Mouse (Mus musculus): ENCODE measurements around the gene Eif5b. TPM values are rescaled to one million over a fixed set of nuclear protein-coding genes. Genes with fewer than 3 reads are reported as not detected.

The Eif5b gene
- polyA plus RNA-seq (2014; fragmentation: Nextera tagmentation; extraction: Ambion mirVana) = 28.6 and 33.3 TPM in 2 replicates

DNA sequence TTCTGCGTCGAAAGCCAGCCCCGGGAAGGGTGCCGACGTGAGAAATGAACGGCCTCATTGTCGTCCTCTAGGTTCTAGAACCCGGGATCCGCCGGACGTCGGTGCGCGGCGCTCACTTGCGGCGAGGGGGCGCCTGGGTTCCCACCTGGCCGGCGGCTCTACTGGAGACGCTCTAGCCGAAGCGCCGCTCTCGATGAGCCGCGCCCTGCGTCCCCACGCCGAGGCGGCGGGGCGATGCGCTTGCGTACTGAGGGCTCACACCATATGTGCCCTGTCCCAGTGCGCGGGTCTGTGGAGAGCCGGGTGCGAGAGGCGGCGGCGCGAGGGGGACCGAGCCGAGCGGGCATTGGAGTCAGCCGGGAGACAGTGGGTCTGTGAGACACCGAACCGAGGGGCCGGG lies at the start of gene Eif5b, which contains the start of gene Txndc9:
TSS of gene Eif5b (plus strand) at position 144 of the 400 bp plus-strand sequence.
TSS of gene Txndc9 (minus strand) at position 27 of the 400 bp plus-strand sequence.
- Histone ChIP-seq H3K9me3 (replicated peaks; ENCODE audit: control insufficient read depth, low read length) (no peaks in the 10 kb centered on the region), H3K27ac (replicated peaks; ENCODE audit: low read depth, low read length) (peak within 1 kb of the TSS; percentile 82), H3K4me2 (ENCODE audit: low read depth, low read length) (peak within 1 kb of the TSS; percentile 72), H3K36me3 (replicated peaks; ENCODE audit: control insufficient read depth, insufficient read depth, low read depth, low read length) (peaks cover 3% of the 10 kb centered on the region; the same call in 1 of the 2 replicates), H3K4me1 (ENCODE audit: control insufficient read depth, insufficient read depth, low read length) (no peaks in the 10 kb centered on the region), H3K27me3 (ENCODE audit: control insufficient read depth, insufficient read depth, low read length) (no peaks in the 10 kb centered on the region), H3K9ac (replicated peaks; ENCODE audit: low read length) (peak within 1 kb of the TSS; percentile 87), H3K4me3 (ENCODE audit: low read depth, low read length) (peak within 1 kb of the TSS; percentile 84)
- peak; percentile 91 for ATAC-seq (replicated peaks; ENCODE audit: insufficient number of reproducible peaks, low FRiP score, low TSS enrichment, low read depth)
- under 1% methylated on average over 48 of the region's 50 CpGs for WGBS
- DNase-seq (ENCODE audit: low spot score) = peak; percentile 97

DNA sequence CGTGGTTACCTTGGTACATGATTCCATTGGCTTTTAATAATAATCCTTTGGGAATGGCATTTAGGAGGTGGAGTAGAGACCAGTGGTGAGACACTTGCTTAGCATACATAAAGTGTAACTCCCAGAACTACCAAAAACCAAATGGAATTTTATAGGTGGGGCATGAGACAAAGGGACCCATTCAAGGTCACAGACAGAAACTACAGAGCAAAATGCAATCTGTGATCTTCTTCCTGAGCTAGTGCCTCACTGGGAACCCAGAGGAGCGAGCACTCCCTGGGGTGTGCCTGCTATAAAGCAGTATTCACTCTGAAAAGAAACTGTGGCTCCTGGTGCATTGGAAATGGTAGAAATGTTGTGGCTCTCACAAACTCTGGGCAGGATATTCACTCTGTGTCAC lies 48.9 kb upstream of the Eif5b start:
- Histone ChIP-seq H3K9me3 (replicated peaks; ENCODE audit: control insufficient read depth, low read length) (no peaks in the 10 kb centered on the region), H3K4me1 (ENCODE audit: control insufficient read depth, insufficient read depth, low read length) (no peaks in the 10 kb centered on the region), H3K36me3 (replicated peaks; ENCODE audit: control insufficient read depth, insufficient read depth, low read depth, low read length) (no peaks in the 10 kb centered on the region), H3K27me3 (ENCODE audit: control insufficient read depth, insufficient read depth, low read length) (no peaks in the 10 kb centered on the region), H3K27ac (replicated peaks; ENCODE audit: low read depth, low read length) (no peak overlapping the region), H3K9ac (replicated peaks; ENCODE audit: low read length) (no peak overlapping the region), H3K4me2 (ENCODE audit: low read depth, low read length) (no peak overlapping the region), H3K4me3 (ENCODE audit: low read depth, low read length) (no peak overlapping the region)
- WGBS = 74% methylated on average over 2 of the region's 2 CpGs
- no peak for DNase-seq (ENCODE audit: low spot score)
- ATAC-seq (replicated peaks; ENCODE audit: insufficient number of reproducible peaks, low FRiP score, low TSS enrichment, low read depth) = no peak

DNA sequence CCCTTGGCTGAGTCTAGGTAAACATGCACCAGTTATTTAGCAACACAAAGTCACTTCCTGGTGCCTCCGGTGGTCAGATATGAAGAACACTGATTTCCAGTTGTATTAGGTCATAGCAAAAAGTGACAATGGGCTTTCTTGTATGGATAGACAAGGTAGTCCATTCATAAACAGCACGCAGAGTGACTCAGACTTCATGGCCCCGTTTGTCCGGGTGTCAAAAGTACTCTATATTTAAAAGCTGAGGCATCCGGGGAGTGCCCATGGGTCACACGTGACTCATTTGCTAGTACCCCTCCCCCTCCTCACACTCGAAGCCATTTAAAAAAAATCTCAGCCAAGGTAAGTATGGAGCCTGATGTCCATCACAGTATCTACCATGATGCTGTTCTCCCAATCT lies 43.0 kb upstream of the Eif5b start:
- no peaks in the 10 kb centered on the region for H3K27me3 ChIP-seq (ENCODE audit: control insufficient read depth, insufficient read depth, low read length)
- no peak overlapping the region for H3K27ac ChIP-seq (replicated peaks; ENCODE audit: low read depth, low read length)
- no peaks in the 10 kb centered on the region for H3K4me1 ChIP-seq (ENCODE audit: control insufficient read depth, insufficient read depth, low read length)
- no peak overlapping the region for H3K9ac ChIP-seq (replicated peaks; ENCODE audit: low read length)
- no peak overlapping the region for H3K4me2 ChIP-seq (ENCODE audit: low read depth, low read length)
- ATAC-seq (replicated peaks; ENCODE audit: insufficient number of reproducible peaks, low FRiP score, low TSS enrichment, low read depth) (no peak), DNase-seq (ENCODE audit: low spot score) (no peak)
- H3K36me3 ChIP-seq (replicated peaks; ENCODE audit: control insufficient read depth, insufficient read depth, low read depth, low read length) = no peaks in the 10 kb centered on the region
- WGBS = 81% methylated on average over 7 of the region's 7 CpGs
- H3K4me3 ChIP-seq (ENCODE audit: low read depth, low read length) = no peak overlapping the region
- H3K9me3 ChIP-seq (replicated peaks; ENCODE audit: control insufficient read depth, low read length) = no peaks in the 10 kb centered on the region

DNA sequence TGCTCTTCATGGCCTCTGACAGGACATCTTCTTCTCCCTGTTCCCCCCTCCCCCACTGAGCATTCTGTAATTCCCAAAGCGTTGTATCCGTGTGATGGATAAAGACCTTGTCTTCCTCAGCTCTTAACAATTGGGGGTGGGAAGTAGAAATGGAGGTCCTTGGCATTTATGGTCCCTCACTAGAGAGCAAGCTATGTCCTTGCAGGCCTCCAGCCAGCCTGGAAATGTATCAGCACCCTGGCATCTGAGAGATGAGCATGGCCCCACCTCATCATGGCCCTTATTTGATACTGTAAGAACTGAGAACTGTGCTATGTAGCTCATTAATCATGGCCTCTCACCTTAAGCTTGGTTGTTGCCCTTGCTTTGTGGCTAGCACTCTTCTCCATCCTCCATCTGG lies 42.6 kb upstream of the Eif5b start:
- Histone ChIP-seq H3K9ac (replicated peaks; ENCODE audit: low read length) (no peak overlapping the region), H3K36me3 (replicated peaks; ENCODE audit: control insufficient read depth, insufficient read depth, low read depth, low read length) (no peaks in the 10 kb centered on the region), H3K9me3 (replicated peaks; ENCODE audit: control insufficient read depth, low read length) (no peaks in the 10 kb centered on the region), H3K4me3 (ENCODE audit: low read depth, low read length) (no peak overlapping the region), H3K4me1 (ENCODE audit: control insufficient read depth, insufficient read depth, low read length) (no peaks in the 10 kb centered on the region), H3K4me2 (ENCODE audit: low read depth, low read length) (no peak overlapping the region), H3K27ac (replicated peaks; ENCODE audit: low read depth, low read length) (no peak overlapping the region), H3K27me3 (ENCODE audit: control insufficient read depth, insufficient read depth, low read length) (no peaks in the 10 kb centered on the region)
- ATAC-seq (replicated peaks; ENCODE audit: insufficient number of reproducible peaks, low FRiP score, low TSS enrichment, low read depth) = no peak
- DNase-seq (ENCODE audit: low spot score) = no peak
- WGBS = 94% methylated on average over 2 of the region's 2 CpGs

DNA sequence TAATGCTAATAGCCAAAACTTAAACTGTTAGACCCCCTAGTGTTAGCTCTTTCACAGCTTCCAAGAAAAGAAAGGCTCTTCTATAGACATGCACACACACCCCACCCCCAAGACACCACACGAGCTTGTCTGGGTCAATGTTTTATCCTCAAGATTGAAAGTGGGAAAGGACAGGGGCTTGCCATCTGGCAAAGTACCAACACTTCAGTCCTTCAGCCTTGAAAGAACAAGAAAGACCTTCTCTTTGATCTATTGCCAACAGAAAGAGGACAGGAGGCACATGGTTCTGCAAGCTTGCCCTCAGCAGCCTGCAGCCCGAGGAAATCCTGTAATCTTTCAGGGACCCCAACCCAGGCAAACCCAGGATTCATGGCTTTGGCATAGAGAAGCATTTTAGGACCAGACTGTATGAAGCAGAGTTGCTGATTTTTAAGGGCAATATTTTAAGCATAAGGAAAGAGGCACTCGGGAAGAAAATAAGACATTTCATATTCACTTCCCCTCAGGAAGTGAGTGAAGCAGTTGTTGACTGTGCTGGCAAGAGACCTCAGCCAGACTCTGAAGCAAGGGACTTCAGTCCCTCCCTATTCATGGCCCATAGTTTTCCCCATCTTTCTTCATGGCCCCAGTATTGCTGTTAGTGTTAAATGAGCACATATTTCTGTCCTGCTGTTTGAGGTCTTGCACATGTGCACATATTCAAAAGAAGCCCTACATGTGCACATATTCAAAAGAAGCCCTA lies 40.9 kb upstream of the Eif5b start:
- DNase-seq (ENCODE audit: low spot score) (no peak), ATAC-seq (replicated peaks; ENCODE audit: insufficient number of reproducible peaks, low FRiP score, low TSS enrichment, low read depth) (no peak)
- no peak overlapping the region for H3K4me2 ChIP-seq (ENCODE audit: low read depth, low read length)
- H3K4me3 ChIP-seq (ENCODE audit: low read depth, low read length) = no peak overlapping the region
- no peaks in the 10 kb centered on the region for H3K4me1 ChIP-seq (ENCODE audit: control insufficient read depth, insufficient read depth, low read length)
- 55% methylated on average over 3 of the region's 3 CpGs for WGBS
- H3K9ac ChIP-seq (replicated peaks; ENCODE audit: low read length) = no peak overlapping the region
- no peak overlapping the region for H3K27ac ChIP-seq (replicated peaks; ENCODE audit: low read depth, low read length)
- H3K36me3 ChIP-seq (replicated peaks; ENCODE audit: control insufficient read depth, insufficient read depth, low read depth, low read length) = no peaks in the 10 kb centered on the region
- no peaks in the 10 kb centered on the region for H3K9me3 ChIP-seq (replicated peaks; ENCODE audit: control insufficient read depth, low read length)
- no peaks in the 10 kb centered on the region for H3K27me3 ChIP-seq (ENCODE audit: control insufficient read depth, insufficient read depth, low read length)

DNA sequence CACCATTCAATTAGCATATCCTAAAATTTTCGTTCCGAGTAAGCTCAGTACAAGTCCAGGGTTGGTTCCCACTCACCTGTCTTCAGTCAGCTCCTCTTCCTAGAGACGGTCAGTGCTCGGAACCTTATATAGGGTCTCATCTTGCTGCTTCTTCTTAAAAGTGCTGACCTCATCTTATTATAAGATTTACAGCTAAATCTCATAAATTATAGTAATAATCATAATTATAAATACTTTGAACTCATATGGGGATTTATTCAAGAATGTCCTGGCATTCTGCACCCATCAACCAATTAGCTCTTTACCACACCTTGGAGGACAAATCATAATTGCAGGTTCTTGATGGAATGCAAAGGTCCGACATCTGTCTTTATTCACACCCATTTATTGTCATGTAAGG lies 40.2 kb upstream of the Eif5b start, which contains the start of gene Lyg1:
TSS of gene Lyg1 (minus strand) at position 101 of the 400 bp plus-strand sequence.
- ATAC-seq (replicated peaks; ENCODE audit: insufficient number of reproducible peaks, low FRiP score, low TSS enrichment, low read depth) (no peak), DNase-seq (ENCODE audit: low spot score) (no peak)
- no peaks in the 10 kb centered on the region for H3K4me1 ChIP-seq (ENCODE audit: control insufficient read depth, insufficient read depth, low read length)
- H3K4me3 ChIP-seq (ENCODE audit: low read depth, low read length) = no peak within 1 kb of the TSS
- H3K36me3 ChIP-seq (replicated peaks; ENCODE audit: control insufficient read depth, insufficient read depth, low read depth, low read length) = no peaks in the 10 kb centered on the region
- H3K9me3 ChIP-seq (replicated peaks; ENCODE audit: control insufficient read depth, low read length) = no peaks in the 10 kb centered on the region
- 85% methylated on average over 5 of the region's 5 CpGs for WGBS
- no peak within 1 kb of the TSS for H3K9ac ChIP-seq (replicated peaks; ENCODE audit: low read length)
- no peak within 1 kb of the TSS for H3K27ac ChIP-seq (replicated peaks; ENCODE audit: low read depth, low read length)
- H3K4me2 ChIP-seq (ENCODE audit: low read depth, low read length) = no peak within 1 kb of the TSS
- H3K27me3 ChIP-seq (ENCODE audit: control insufficient read depth, insufficient read depth, low read length) = no peaks in the 10 kb centered on the region

DNA sequence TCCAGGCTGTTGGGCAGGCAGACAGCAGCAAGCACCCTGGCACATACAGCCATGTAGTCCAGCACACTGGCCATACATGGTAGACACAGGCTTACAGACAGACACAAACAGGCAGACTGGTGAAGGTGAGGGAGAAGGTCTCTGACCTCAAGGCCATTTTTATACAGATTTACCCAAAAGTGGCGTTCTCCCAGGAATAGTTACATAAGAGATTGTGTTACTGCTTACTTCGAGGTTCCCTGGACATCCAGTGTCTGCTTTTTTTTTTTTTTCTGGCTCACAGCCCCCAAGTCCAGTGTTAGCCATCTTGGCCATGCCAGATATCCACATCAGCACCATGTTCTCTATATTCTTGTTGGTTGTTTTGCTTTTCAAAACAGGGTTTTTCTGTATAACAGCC lies 39.3 kb upstream of the Eif5b start:
- Histone ChIP-seq H3K9ac (replicated peaks; ENCODE audit: low read length) (no peak overlapping the region), H3K4me2 (ENCODE audit: low read depth, low read length) (no peak overlapping the region), H3K27ac (replicated peaks; ENCODE audit: low read depth, low read length) (no peak overlapping the region), H3K36me3 (replicated peaks; ENCODE audit: control insufficient read depth, insufficient read depth, low read depth, low read length) (no peaks in the 10 kb centered on the region), H3K27me3 (ENCODE audit: control insufficient read depth, insufficient read depth, low read length) (no peaks in the 10 kb centered on the region), H3K9me3 (replicated peaks; ENCODE audit: control insufficient read depth, low read length) (no peaks in the 10 kb centered on the region), H3K4me3 (ENCODE audit: low read depth, low read length) (no peak overlapping the region), H3K4me1 (ENCODE audit: control insufficient read depth, insufficient read depth, low read length) (no peaks in the 10 kb centered on the region)
- DNase-seq (ENCODE audit: low spot score) (no peak), ATAC-seq (replicated peaks; ENCODE audit: insufficient number of reproducible peaks, low FRiP score, low TSS enrichment, low read depth) (no peak)
- WGBS = 84% methylated on average over 2 of the region's 2 CpGs

DNA sequence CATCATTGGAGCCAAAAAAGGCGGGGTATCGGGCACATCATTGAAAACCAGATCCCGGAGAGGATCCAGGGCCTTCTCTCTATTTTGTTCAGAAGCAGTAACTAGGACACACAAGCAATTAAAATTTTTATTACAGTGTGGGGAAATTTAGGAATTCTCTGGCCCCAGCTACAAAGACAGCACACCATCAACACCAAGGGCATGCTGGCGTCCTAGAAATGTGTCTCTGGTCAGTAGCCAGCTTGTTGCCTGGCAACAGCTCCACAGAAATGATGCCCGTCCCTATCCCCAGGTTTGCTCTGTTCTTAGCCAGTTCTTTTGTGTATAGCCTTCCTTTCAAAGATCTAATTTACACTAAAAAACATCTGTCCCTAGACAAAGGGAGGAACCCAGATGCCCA lies 38.3 kb upstream of the Eif5b start:
- Histone ChIP-seq H3K27me3 (ENCODE audit: control insufficient read depth, insufficient read depth, low read length) (no peaks in the 10 kb centered on the region), H3K9ac (replicated peaks; ENCODE audit: low read length) (no peak overlapping the region), H3K4me2 (ENCODE audit: low read depth, low read length) (no peak overlapping the region), H3K27ac (replicated peaks; ENCODE audit: low read depth, low read length) (no peak overlapping the region), H3K36me3 (replicated peaks; ENCODE audit: control insufficient read depth, insufficient read depth, low read depth, low read length) (no peaks in the 10 kb centered on the region), H3K4me1 (ENCODE audit: control insufficient read depth, insufficient read depth, low read length) (no peaks in the 10 kb centered on the region), H3K4me3 (ENCODE audit: low read depth, low read length) (no peak overlapping the region), H3K9me3 (replicated peaks; ENCODE audit: control insufficient read depth, low read length) (no peaks in the 10 kb centered on the region)
- no peak for ATAC-seq (replicated peaks; ENCODE audit: insufficient number of reproducible peaks, low FRiP score, low TSS enrichment, low read depth)
- DNase-seq (ENCODE audit: low spot score) = no peak
- WGBS = 80% methylated on average over 5 of the region's 5 CpGs

All from embryonic facial prominence, embryonic 11.5 days (tissue).